Mouse (Mus musculus) testis, postnatal 10 days (tissue): ENCODE data around the gene Cfap58.

ENCODE experiments used
- DNase-seq: peaks from one replicate; pipeline ENCODE4 v3.0.0; 2021; ENCODE audit warnings: low spot score

Gene Cfap58

DNA sequence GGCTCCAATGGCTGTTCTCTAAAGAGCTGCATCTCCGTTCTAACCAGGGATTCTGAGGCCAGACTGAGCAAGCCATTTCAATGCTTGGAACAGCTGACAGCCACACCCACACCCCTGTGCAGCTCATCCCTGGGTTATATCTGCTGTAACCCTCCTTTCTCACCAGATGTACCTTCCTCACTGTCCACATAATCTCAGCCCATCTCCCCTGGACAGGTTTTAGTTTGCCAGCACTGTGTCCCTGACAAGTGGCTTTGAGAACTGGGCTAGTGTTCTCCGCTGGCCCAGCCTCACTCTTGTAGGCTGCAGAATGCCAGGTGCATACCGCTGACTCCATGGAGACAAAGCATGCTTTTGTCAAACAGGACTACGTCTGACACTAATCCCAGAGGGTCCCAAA lies 20.1 kb upstream of the Cfap58 start:
- DNase-seq: no peak

DNA sequence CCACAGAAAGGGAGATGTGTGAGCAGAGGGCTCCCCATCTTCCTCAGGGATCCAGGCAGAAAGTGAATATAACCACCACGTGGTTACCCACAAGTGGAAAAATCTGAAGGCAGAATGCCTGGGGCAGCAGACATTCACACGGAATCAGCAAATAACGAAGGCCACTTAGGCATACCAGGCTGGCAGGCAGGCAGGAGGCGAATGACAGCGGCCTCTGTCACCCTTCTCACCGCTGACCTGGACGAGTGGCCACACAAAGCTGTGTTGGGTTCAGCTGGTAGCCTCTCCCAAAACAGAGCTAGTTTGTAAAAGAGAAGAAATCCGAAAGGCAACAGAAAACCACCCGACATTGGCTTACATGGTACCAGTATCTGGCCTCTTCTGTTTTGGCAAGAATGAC lies 19.5 kb upstream of the Cfap58 start:
- no peak for DNase-seq

DNA sequence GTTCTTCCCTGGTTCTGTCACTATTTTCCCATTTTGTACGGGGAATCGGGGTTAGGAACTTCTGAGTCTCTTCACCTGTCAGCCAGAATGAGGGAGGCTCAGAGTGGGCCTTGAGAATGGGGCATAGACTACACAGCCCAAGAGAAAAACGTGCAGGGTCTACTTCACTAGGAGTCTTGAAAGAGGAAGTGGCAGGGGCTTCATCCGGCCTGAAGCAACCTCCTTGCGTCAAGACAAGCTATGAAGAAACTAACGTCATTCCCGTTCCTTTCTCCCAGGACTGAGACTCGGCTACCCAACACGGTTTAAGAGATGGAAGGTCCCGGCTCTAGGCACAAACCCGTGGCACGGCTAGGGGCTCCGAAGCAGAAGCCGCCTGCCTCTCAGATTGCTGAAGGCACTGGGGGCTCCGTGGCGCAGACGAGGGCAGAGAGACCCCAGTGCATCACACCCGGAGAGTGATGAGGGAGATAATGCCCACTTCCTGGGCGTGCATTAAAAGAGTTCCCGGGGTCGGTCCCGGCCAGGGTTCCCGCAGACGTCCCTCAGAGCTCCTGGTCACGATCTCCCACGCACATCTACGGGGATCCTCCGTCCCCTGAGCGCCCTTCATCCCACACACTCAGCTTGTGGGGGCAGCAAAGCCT lies 18.9 kb upstream of the Cfap58 start:
- DNase-seq: no peak

DNA sequence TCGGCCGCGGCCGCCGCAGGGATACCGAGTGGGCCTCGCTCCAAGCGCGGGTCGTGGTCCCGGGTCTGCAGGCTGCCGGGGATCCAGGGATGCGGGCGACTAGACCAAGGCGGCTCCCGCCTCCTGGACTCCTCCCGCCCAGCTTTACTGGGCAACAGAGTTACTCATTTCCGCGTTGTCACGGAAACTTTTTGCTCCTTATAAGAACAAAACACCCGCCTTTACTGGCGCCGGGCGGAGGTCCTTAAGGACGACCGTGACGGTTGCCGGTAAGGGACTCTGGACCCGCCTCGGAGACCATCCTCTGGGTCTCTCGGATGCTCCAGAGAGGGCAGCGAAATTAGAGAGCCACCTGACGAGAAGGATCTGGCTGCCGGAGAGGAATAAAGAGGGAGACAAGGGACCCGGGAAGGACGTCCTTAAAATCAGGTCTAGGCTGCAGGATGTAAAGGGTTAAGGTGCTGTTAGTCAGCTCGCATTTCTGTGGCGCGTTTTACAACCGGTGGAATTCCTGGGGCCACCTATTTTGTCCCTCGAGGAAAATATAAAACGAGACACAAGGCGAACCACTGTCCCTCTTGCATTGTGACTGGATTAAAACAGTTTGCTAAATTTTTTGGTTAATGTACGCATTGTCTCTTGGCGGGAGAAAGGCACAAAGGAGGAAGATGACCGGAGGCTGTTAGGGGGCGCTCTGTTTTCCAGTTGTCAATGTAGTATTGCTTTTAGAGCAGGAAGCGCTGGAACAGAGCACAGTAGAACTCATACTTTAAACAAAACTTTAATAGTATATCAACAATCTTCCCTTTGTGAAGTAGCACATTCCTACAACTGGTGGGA lies 18.1 kb upstream of the Cfap58 start, which contains the start of the genes Cfap43 and Itprip:
TSS of gene Cfap43 (minus strand) at position 162 of the 840 bp plus-strand sequence.
TSS of gene Itprip (minus strand) at position 174 of the 840 bp plus-strand sequence.
- DNase-seq: peak; percentile 79

DNA sequence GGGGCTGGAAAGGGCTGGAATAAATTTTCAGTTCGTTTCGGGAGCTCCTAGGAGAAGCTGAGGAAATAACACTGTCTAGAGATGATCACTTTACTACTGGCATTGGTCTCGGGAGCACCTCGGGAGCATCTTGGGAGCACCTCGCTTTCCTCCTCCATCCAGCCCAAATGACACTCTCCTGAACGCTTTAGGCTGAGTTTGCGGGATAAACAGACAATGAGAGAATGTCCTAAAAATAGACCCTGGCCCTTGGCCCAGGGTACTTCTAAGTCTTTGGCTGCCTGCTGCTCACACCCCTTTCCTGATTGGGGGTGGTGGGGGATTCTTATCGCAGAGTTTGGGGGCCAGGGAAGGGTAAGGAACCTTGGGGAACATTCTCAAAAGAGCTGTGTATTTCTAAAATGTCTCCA lies 17.5 kb upstream of the Cfap58 start:
- no peak for DNase-seq

DNA sequence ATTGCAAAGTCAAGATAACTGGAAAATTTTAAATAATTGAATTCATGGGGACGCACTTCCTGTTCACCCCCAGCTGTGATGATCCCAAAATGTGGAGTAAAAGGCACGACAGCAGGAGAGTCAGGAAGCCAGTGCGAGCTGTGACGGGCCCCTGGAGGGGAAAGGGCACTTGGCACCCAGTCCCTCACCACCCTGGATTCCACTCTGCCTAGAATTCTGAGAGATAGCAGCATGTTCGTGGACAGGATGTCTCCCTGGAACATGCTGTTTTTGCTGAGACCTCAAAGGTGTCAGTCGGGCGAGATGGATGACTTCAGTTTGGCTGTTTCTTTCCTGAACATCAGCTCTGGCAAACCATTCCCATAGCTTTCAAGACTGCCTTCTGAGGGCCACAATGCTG lies 11.7 kb upstream of the Cfap58 start:
- DNase-seq: no peak

DNA sequence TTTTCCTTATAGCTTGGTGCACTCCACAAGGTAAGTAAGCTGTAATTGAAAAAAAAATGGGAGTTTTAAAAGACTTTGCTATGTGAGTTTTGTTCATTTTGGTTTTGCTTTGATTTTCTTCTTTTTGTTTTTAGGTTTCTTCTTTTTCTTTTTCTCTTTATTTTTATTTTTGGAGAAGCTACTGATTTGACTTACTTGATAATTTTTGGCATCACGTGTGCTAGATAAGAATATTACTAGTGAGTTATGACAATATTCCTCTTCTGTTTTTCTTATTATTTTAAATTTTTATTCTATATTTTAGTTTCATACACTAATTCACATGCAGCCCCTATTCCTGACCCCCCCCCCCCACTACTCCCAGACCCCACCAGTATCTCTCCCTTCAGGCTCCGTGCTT lies 10.4 kb upstream of the Cfap58 start:
- DNase-seq: no peak

DNA sequence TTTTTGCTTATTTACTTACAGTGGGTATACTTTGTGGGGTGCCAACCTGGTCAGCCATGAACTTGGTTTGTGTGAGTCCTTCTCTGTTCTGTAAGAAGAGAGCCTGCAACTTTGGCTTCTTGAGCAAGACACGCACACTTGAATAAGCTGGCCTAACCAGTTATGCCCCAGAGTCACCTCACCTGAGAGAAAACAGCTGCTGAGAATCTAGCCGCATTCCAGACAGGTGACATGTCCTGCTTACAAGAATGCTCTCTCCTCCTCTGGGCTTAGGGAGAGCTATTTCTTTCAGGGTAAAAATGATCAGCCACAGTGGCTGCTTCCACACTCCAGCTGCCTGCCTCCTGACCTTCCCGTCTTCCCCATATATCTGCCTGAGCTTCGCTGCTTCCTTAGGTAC lies 8.4 kb upstream of the Cfap58 start:
- DNase-seq: no peak

DNA sequence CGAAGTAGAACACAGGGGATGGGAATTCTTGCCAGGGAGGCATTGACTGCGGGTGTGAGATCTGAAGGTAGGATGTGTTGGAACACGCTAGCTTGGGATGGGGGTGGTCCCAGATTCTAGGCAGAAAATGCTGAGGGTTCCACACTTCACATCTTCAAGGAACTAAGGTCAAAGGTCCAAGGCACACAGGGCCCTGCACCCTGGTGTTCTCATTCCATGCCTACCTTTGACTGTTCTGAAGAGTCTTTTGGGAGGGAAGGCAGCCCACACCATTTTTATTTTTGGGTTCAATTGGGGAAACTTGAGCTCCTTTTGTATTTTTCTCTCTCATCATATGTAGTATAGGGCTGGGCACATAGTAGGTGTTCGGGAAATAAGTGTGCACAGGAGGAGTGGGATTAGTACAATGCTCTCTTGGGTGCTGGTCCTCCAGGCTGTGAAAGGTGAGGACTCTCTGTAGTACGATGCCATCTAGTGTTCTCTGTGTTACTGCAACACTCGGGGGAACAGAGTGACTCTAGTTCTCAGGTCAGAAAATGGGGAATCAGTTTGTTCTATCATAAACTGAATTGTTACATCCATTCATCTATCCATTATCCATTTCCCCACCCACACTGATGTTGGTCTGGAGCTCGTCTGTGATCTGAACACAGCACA lies 5.4 kb upstream of the Cfap58 start:
- DNase-seq: no peak

DNA sequence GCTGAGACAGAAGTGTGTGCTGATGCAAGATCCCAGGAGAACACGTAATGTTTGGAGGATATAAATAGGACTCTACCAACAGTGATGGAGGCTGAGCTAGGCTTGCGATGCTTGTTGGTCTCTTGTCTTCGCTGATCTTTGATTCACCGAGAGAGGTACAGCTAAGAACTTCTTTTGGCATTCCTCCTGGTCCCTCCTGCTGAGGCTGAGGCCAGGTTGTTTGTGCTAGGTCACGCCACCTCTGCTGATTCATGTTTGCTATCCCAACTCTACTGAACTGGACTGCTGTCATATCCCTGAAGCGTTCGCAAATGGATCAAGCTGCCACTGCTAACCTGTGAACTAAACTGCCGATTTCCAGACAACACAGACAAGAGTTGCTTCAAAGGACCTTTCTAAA lies 3.3 kb upstream of the Cfap58 start:
- DNase-seq: no peak

DNA sequence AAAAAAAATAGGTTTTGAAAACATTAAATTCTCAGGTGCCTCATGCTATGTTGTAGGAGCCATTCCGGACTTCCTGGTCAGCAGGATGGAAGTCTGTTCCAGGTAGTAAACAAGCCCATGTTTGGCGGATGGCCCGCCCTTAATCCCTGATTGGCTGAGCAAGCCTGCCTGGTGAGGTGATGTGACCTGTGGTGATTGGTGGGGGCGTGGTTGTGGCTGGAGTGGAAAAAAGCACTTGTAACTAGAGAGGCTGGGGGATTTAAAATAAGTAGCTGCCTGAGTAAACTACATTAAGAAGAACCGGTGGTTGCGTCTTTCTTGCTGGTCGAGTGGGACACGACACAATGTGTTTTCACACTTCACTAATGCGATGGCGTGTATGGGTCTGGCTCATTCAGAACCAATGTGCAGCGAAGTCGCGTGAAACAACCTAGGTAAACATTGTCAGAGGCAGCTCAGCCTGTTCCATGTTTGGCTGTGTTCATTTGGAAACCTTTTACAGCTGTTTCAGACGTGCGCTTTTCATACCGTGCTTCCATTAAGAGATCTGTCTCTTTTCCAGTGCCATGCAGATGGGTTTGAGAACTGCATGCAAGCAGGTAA lies 2.7 kb upstream of the Cfap58 start:
- no peak for DNase-seq

DNA sequence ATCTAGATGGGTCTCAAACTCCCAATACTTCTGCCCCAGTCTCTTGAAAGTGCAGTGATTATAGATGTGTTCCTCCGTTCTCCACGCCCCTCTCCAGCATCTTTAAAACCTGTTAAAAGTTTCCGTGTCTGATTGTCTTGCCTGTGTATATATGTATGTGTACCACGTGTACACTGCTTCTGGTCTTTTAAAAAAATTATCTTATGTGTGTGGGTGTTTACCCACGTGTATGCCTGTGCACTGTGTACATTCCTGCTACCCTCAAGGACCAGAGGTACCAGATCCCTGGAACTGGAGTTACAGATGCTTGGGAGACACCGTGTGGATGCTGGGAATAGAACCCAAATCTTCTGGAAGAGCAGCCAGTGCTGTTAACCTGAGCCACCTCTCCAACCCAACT lies 1.9 kb upstream of the Cfap58 start:
- no peak for DNase-seq

DNA sequence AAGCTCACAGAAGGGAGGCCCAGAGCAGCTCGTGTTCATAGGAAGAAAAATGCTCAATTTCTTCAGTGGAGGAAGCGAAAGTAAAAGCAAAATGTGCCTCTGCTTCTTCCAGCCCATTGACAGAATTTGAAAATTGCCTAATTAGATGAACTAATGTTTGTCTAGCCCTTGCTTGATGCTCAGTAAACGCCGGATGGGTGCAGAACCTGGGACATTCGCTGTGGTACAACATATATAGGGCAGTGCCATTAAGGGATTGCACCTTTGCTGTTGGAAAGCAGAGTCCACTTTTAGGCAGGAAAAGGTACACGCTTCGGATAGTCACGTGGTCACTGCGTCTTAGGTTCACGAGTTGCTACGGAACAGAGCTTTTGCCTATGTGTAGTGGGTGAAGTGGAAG lies 985 bp upstream of the Cfap58 start:
- DNase-seq: no peak

DNA sequence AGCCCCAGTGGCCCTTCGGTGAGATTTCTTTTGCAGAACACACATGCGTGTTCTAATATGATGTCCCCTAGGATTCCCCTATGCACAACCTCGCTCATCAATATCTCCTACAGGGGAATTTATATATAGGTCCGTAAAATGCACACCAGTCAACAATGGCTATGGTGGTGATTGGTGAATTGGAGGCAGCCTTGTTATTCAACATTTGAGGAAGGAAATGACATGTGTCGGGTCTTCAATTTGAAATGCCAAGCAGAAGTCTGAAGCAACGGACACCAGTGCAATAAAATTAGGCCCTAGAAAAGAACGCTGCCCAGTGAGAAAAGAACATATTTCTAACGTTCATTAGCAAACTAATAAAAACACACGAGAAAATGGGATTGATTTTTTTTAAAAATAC lies 537 bp upstream of the Cfap58 start:
- no peak for DNase-seq

DNA sequence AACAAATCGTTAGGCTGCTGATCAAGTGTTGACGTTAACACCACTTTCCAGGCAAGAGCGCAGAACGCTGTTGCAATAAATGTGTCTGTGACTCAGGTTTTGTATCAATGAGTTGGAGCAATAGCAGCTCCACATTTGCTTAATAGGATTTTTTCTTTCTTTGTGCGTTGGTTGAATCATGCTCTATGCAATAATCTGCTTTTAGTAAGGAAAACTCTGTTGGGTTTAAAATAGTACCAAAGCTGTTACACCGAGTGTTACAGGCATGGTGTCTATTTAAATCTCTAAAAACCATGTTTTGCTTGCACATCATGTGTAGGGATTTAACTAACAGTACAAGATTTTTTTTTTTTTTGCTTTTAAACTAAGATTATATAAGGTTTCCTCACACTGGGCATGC lies 1.9 kb downstream of the Cfap58 start:
- DNase-seq: no peak

DNA sequence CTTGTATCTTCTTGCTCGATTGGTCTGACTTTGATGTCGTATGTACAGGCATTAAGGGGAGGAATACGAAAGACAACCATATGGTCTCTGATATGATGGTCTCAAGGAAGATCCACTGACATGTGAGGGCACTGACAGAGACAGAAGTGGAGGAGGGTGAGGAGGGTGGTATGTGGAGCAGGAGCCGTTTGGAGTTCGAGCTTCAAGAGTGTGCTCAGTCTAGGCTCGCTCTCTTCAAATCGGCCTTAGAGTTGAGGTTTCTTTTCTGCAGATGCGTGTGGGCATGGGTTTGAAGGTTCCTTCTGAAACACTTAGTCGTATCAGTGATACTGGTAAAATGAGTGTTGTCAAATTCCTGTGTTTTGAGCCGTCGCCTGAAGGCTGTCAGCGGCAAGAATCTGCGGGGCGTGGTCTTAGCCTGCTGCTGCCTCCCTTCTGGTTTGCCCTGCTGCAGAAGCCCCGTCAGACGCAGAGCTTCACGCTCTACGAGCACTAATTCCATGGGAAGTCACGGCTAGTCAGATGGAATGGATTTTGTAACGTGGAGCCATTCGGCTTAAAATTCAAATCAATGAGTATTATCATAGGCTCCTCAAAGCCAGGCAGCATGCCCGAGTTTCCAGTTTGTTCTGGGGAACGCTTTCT lies 9.5 kb downstream of the Cfap58 start:
- no peak for DNase-seq

DNA sequence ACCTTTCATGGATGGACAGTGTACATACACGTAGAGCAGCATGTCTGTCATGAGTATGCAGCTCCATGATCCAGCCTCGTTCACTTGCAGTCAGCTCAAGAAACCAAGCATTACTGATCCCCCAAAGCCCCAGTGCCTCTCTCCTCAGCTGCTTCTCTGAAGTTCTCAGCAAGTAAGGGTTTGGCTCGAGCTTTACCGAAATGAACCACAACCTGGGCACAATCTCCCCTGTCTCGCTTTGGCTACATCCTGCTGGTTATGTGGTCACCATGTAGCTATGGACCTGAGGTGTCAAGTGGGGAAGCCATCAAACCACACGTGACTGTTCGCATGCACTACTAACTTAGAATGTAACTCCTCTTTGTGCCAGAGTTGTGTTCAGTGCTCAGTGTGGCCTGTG lies 13.5 kb downstream of the Cfap58 start:
- no peak for DNase-seq

DNA sequence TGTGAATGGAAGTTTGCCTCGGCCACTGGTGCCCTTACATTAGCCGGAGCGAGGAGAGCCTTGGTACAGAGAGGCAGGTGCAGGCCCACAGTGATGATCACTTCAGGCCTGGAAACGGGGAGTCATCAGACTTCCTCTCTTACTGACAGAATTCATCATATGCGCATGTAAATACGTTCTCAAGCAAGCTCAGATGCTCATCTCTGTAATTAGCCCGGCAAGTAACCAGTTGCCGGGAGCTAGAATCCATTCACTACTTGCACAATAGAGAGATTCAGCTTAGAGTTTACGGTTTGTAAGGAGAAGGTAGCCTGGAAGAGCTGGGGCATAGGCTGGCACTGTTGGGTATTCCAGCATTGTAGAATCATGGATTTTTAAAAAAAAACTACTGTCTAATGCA lies 15.7 kb downstream of the Cfap58 start:
- DNase-seq: no peak

DNA sequence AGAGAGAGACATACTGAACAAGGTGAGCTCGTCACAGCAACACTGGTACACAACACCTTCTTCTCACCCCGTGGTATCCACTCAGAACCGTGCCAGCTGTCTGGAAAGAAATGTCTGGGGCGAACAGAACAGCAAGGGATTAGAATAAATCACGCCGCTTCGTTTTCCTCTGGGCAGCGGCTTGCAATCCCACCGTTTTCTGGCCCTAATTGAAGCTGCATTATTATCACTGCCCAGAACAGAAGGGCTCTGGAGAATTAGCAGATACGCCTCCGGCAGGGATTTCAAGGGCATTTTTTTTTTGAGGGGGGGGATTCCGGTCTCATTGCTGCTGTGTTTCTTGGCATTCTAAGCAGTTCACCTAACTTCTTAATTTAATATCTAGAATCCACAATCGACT lies 20.7 kb downstream of the Cfap58 start:
- DNase-seq: no peak

DNA sequence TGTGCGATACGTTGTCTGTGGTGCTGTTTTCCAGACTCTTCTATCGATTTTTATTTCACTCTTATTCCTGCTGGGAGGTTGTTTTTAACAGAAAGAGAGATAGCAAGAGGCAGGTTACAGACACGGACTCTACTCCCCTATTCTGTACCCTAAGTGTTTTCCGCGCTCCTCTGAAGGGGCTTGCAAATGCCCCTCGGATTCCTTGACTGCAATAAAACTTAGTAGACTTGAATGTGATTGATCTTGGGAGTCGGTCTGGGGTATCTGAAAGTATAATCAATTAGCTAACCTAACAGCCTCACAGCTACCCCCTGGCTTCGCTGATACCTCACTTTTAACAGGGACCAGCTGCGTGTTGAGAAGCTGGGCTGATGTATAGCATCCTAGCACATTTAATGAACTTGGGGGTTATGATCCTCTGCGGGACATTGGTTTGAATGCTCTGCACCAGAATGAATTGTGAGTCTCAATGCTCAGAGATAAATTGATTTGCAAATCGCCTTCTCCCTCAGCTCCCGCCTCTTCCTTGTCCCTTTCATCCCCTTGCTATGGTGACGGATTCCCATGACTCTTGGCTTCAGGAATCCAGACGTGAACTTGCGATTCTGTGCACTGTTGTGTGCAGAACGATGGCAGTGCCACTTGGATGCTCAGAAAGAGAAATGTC lies 31.7 kb downstream of the Cfap58 start:
- no peak for DNase-seq

DNA sequence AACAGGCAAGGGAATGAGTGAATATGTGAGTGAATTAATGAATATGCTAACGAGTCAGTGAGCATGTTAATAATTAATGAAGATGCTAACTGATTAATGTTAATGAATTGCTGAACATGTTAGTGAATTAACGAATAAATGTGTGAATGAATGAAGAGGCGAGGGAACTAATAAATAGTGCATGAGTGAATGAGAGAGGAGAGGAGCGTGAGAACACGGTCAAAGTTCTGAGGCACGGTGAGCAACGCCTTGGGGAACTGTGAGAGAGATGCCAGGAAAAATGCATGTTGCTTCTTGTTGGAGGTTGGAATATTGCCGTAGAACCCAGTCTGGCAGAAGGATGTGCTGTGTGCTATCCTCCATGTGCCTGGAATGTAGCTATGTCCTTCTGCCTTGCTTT lies 33.6 kb downstream of the Cfap58 start:
- DNase-seq: no peak
